8 mouse cellular contexts compared by ENCODE assay signal in genomic region chr7:70351981-70352560, GRCm38 (mm10). TPM values are rescaled to one million over a fixed set of nuclear protein-coding genes. Genes with fewer than 3 reads are reported as not detected.
A peak's percentile ranks its signal among the peaks of the same experiment; 100 is the strongest.
DNase-seq lines count a peak whose midpoint lies in the region; ATAC-seq and TF ChIP-seq lines count a peak whose summit lies in the region.

No protein-coding gene starts in this region.

- peaks cover 81% of the 10 kb centered on the region for H3K27me3 ChIP-seq in forebrain, embryonic 13.5 days
- H3K27me3 ChIP-seq in limb, embryonic 11.5 days (ENCODE audit: control insufficient read depth, insufficient read depth, low read length), result no peaks in the 10 kb centered on the region; the same call in 1 of the 2 replicates
- no peaks in the 10 kb centered on the region for H3K27me3 ChIP-seq in neural tube, embryonic 14.5 days (ENCODE audit: control insufficient read depth, insufficient read depth, low read length)

- intact Hi-C loops in left cerebral cortex, adult 2 months (cut with DNase I), result no loop called here
- intact Hi-C loops in left cerebral cortex, postnatal 25 days (cut with DNase I), result no loop called here

- peak overlapping the region; percentile 56; the same call in 1 of the 2 replicates for H3K27ac ChIP-seq in left cerebral cortex, adult 2 months
- peak overlapping the region; percentile 97 for H3K27ac ChIP-seq in forebrain, embryonic 13.5 days
- H3K27ac ChIP-seq in limb, embryonic 11.5 days (replicated peaks; ENCODE audit: low read depth, low read length), result peak overlapping the region; percentile 96; the same call in 1 of the 2 replicates
- H3K27ac ChIP-seq in neural tube, embryonic 14.5 days (ENCODE audit: low read depth, low read length), result peak overlapping the region; percentile 94; the same call in 1 of the 2 replicates

- ATAC-seq in forebrain, embryonic 13.5 days, result no peak
- ATAC-seq in limb, embryonic 11.5 days (ENCODE audit: insufficient number of reproducible peaks, low FRiP score, low TSS enrichment, low read depth), result no peak
- no peak for ATAC-seq in neural tube, embryonic 14.5 days (ENCODE audit: low read depth)

- peaks cover under 1% of the 10 kb centered on the region for H3K36me3 ChIP-seq in forebrain, embryonic 13.5 days (ENCODE audit: poor library complexity, severe bottlenecking)
- H3K36me3 ChIP-seq in limb, embryonic 11.5 days (ENCODE audit: control insufficient read depth, insufficient read depth, low read length), result no peaks in the 10 kb centered on the region
- H3K36me3 ChIP-seq in neural tube, embryonic 14.5 days (ENCODE audit: control insufficient read depth, insufficient read depth, low read length), result no peaks in the 10 kb centered on the region; the same call in 1 of the 2 replicates

- H3K9ac ChIP-seq in forebrain, embryonic 13.5 days, result peak overlapping the region; percentile 85
- H3K9ac ChIP-seq in limb, embryonic 11.5 days (ENCODE audit: low read length), result no peak overlapping the region; the same call in 1 of the 2 replicates
- peak overlapping the region; percentile 85; the same call in 1 of the 2 replicates for H3K9ac ChIP-seq in neural tube, embryonic 14.5 days (replicated peaks; ENCODE audit: low read depth, low read length)

- 0% methylated on average over 1 of the region's 1 CpGs for WGBS in forebrain, embryonic 13.5 days
- WGBS in limb, embryonic 11.5 days, result 0% methylated on average over 1 of the region's 1 CpGs
- 0% methylated on average over 1 of the region's 1 CpGs for WGBS in neural tube, embryonic 14.5 days

- peak in 1 of 2 experiments; percentile 6 for DNase-seq in left cerebral cortex, adult 2 months (ENCODE audit: extremely low spot score in 1 of 2, low spot score in 2 of 2)
- DNase-seq in left cerebral cortex, postnatal 25 days (ENCODE audit: low spot score in 2 of 2), result no peak
- peak; percentile 41 for DNase-seq in limb, embryonic 11.5 days (ENCODE audit: low spot score)
- no peak for DNase-seq in right cerebral cortex, postnatal 4 days
- DNase-seq in cerebellum, adult 9-11 months, result no peak
- DNase-seq in left cerebral cortex, adult 9 months (ENCODE audit: low spot score in 2 of 2), result no peak

- H3K4me3 ChIP-seq in left cerebral cortex, adult 2 months, result no peak overlapping the region
- H3K4me3 ChIP-seq in forebrain, embryonic 13.5 days, result peak overlapping the region; percentile 56
- peak overlapping the region; percentile 43; the same call in 1 of the 2 replicates for H3K4me3 ChIP-seq in limb, embryonic 11.5 days (ENCODE audit: low read depth, low read length)
- peak overlapping the region; percentile 59 for H3K4me3 ChIP-seq in neural tube, embryonic 14.5 days (ENCODE audit: low read depth, low read length)

- H3K9me3 ChIP-seq in forebrain, embryonic 13.5 days (replicated peaks), result no peaks in the 10 kb centered on the region
- H3K9me3 ChIP-seq in limb, embryonic 11.5 days (ENCODE audit: control insufficient read depth, low read length), result no peaks in the 10 kb centered on the region
- H3K9me3 ChIP-seq in neural tube, embryonic 14.5 days (ENCODE audit: control insufficient read depth, low read length), result no peaks in the 10 kb centered on the region

- H3K4me1 ChIP-seq in forebrain, embryonic 13.5 days, result peaks cover 33% of the 10 kb centered on the region
- peaks cover 37% of the 10 kb centered on the region for H3K4me1 ChIP-seq in limb, embryonic 11.5 days (ENCODE audit: control insufficient read depth, insufficient read depth, low read length)
- H3K4me1 ChIP-seq in neural tube, embryonic 14.5 days (ENCODE audit: control insufficient read depth, insufficient read depth, low read length), result peaks cover 34% of the 10 kb centered on the region

- peak overlapping the region; percentile 80 for H3K4me2 ChIP-seq in forebrain, embryonic 13.5 days
- H3K4me2 ChIP-seq in limb, embryonic 11.5 days (ENCODE audit: low read depth, severe bottlenecking), result peak overlapping the region; percentile 59
- peak overlapping the region; percentile 71 for H3K4me2 ChIP-seq in neural tube, embryonic 14.5 days (ENCODE audit: low read depth, low read length)

- TF ChIP-seq CTCF in left cerebral cortex, adult 2 months (IDR thresholded peaks at IDR 0.05), result no peak

RNA-seq across cellular contexts. Expression of gene Nr2f2, which starts 14.5 kb away (rescaled TPM):
- total RNA-seq in left cerebral cortex, adult 2 months (2021), result 10 to 100 TPM; 38.9 to 45.2 TPM
- total RNA-seq in left cerebral cortex, postnatal 25 days (2021), result 10 to 100 TPM; 34.2 to 38.4 TPM
- polyA plus RNA-seq in forebrain, embryonic 13.5 days (2015; fragmentation: Nextera tagmentation; extraction: Ambion mirVana), result 97.9 and 132 TPM in 2 replicates
- 71.4 and 79.5 TPM in 2 replicates for polyA plus RNA-seq in limb, embryonic 11.5 days (2014; fragmentation: Nextera tagmentation; extraction: Ambion mirVana)
- 72.9 and 89.2 TPM in 2 replicates for polyA plus RNA-seq in neural tube, embryonic 14.5 days (2014; fragmentation: Nextera tagmentation; extraction: Ambion mirVana)
